Mouse (Mus musculus) CD4-positive, CD25-positive, alpha-beta regulatory T cell, adult 2 months (primary cell): ENCODE results near the gene Hoxa3.

Experiments
- DNase-seq: peaks from one replicate; pipeline ENCODE4 v3.0.0-alpha.2; 2012; ENCODE audit warnings: low read depth, low spot score

Hoxa3 gene

DNA sequence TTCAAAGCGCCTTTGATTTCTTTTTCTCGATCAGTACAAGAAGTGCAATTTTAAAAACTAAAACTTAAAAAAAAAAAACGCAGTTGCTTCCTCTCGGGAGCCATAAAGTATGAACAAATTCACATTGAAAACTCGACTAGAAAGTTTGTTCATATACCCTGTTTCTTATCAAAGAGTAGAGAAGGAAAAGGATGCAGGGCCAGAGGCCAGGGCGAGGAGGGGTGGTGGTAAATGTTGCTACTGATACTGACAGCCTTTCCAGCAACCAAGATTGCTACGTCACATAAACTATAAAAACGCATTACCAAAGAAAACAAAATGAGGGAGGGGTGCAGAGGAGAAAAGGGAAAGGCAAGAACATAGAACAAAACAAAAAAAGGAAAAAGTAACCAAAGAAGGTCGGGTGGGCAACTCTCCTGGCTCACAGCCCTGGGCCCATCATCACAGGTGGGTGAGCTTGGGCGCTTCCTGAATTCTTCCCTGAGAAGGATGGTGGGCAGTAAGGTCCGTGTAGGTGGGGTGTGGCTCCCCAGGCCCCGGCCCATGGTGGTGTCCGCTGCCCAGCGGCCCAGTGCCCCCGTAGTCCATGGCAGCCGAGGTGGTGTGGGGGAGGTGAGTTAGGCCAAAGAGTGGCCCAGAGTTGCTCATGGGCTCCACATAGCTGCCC is 43.5 kb downstream of the Hoxa3 start:
- DNase-seq: no peak

DNA sequence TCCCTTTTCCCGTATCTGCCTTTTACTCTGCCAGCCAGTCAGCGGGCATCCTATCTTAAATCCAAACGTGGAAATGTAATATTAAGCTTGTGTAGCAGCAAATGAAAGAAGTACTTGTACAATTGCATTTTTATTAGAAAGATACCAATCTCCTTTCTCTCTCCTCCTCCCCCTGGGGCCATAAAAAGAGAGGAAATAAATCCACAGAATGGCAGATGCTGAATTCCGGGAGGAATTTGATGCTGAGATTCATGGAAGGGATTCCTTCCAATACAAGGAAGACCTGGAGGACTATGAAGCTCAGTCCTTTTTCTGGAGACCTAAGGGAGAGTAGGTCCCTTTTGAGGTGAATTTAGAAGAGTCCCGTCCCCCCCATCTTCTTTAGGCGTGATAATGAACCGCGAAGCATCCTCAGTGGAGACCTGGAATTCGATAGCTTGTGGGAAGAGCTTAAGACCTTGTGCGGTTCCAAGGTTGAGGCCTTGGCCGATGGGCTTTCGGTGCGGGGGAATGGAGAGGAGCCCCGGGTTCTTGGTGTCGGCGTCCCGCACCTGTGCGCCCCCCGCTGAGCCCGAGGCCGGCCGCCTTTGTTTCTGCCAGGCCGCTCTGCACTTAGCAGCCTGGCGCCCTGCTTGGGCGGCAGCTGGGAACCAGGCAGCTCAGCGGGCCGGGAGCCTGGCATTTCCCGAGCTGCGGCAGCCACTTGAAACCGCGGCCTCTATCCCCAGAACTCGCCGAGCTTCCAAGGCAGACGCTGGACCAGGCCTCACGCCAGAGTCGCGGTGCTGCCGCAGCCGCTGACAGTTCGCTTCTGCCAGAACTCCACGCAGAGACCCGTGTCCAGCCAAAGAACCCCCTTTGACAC is 44.7 kb downstream of the Hoxa3 start:
- DNase-seq: no peak

- DNase-seq: no peak
Measured at GRCm38 (mm10) chr6:52167736-52168161, 45.4 kb downstream of the Hoxa3 start.

GRCm38 (mm10) chr6:52167176-52167575 is 46.0 kb downstream of the Hoxa3 start:
- no peak for DNase-seq

GRCm38 (mm10) chr6:52166431-52167077 is 46.6 kb downstream of the Hoxa3 start:
- no peak for DNase-seq

DNA sequence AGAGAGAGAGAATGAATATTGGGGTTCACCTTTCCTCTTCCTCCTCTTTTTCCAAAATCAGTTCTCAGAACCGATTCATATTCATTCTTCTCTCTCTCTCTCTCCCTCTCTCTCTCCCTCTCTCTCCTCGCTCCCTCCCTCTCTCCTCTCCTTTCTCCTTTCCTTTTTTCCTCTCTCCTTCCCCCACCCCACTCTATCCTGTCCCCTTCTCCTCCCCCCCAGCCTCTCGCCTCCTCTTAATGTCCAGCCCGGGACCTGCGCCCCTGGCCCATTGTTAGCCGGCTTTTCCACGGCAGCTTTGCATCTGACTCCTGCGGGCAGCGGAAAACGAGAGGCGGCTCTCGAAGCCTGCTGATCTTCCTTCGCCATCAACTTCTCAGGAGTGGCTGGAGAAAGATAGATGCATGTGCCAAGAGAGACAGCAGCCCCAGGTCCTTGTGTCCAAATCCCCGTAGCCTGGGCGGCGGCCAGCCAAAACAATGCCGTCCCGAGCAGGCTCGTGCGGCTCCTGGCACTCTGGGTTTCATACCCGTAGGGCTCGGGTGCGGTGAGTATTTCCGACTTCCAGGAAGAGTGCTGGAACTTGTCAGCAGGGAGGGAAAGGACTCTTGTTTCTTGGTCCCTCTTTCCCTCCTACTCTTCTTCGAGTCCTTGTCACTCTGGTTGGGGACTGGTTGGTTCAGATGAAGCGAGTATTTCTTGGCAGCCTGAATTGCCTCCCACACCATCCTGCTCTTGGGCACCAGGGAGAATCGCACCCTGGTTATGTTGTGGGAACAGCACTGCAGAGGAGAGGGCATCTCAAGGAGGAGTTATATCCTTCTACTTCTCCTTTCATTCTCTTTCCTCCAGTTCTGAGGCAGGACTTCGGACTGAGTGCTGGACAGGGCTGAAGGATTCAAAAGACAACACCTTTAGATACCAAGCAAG is 47.4 kb downstream of the Hoxa3 start:
- no peak for DNase-seq

DNA sequence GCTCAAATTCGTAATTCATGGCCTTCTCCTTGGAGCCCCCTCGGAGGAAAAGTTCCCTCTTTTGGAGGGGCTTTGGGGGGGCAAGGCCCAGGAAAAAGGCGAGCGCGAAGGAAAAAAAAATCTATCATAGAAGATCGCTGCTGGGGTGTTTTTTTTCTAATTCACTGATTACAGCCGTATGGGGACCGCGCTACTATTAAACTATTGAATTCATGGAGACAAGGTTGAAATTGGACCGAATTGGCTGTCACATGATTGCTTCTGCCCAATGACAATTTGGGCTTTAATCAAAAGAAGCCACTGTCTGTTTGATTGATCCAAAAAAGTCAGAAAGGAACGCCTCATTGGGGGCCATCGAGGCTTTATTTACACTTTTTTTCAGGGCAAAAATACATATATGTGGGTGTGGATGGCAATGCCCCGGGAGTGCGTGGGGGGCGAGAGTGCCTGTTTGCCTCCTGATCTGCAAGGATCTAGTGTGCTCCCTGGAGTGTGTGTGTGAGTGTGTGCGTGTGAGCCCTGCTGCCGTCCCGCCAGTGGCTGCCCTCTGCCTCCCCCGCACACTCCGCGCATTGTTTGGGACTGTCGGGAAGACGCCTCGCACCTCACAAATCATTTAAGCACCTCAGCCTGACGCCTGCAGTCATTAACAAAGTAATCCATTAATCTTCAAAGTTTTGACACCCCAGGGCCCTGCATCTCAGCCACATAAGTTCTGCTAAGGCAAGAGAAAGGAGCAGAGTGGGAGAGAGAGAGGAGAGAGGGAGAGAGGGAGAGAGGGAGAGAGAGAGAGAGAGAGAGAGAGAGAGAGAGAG is 48.3 kb downstream of the Hoxa3 start, which contains the start of gene Hoxa2:
Hoxa2 (minus strand) TSS at position 206 of the 815 bp plus-strand sequence.
- DNase-seq: no peak

DNA sequence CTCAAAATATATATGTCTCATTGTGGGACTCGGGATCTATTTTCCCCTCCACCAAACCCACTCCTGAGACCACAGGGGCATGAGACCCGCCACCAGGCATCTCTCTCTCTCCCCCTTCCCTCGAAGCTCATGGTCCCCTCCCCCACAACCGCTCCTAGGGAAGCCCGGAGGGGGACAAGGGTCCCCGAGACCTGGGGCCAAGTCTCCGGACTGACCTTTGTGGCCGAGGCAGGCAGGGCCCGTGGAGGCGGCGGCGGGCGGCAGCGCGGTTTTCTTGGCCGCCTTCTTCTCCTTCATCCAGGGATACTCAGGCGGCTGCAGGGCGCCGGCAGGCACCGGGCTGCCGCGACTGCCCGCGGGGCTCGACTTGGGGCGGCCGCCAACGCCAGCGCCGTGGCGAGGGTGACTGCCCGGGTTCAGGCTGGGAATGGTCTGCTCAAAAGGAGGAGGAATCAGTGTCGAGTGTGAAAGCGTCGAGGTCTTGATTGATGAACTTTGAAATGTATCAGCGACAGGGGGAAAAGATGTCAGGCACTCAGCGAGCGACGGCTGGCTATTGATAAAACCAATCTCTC is 49.0 kb downstream of the Hoxa3 start:
- no peak for DNase-seq

DNA sequence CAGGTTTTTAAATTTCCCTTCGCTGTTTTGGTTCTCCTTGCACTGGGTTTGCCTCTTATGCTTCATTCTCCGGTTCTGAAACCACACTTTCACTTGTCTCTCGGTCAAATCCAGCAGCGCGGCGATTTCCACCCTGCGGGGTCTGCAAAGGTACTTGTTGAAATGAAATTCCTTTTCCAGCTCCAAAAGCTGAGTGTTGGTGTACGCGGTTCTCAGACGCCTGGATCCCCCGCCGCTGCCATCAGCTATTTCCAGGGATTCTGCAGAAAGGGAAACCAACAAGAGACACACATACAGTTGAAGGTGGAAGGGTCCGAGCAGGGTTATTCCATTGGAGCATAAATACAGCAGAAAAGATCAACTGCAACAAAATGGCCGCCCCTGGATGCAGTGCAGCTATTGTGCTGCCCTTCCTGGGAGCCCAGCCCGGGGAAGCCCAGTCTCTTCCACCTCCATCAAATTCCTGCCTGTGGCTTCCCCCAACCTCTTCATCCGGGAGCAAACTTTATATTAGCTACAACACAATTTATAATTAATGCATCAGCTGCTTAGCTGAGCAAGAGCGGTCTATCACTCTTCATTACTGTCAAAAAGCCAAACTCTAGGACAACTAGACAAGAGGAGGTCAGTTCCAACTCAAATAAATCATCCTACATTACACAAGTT is 49.6 kb downstream of the Hoxa3 start:
- DNase-seq: no peak

GRCm38 (mm10) chr6:52162611-52163365 is 50.3 kb downstream of the Hoxa3 start:
- DNase-seq: no peak

DNA sequence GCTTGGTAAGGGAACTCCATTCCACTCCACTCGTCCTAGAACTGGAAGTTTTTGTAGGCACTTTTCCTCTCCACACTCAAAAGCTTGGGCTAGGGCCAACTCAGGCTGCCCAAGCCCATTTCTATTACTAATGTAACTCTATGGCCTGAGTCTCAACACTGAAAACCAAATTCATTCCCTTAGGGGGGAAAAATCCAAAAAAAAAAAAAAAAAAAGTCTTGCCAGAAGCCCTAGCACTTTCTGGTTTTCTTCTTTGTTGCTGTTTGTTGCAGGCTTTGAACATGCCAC is 51.1 kb downstream of the Hoxa3 start:
- DNase-seq: no peak

GRCm38 (mm10) chr6:52161336-52162092 is 51.6 kb downstream of the Hoxa3 start:
- no peak for DNase-seq

DNA sequence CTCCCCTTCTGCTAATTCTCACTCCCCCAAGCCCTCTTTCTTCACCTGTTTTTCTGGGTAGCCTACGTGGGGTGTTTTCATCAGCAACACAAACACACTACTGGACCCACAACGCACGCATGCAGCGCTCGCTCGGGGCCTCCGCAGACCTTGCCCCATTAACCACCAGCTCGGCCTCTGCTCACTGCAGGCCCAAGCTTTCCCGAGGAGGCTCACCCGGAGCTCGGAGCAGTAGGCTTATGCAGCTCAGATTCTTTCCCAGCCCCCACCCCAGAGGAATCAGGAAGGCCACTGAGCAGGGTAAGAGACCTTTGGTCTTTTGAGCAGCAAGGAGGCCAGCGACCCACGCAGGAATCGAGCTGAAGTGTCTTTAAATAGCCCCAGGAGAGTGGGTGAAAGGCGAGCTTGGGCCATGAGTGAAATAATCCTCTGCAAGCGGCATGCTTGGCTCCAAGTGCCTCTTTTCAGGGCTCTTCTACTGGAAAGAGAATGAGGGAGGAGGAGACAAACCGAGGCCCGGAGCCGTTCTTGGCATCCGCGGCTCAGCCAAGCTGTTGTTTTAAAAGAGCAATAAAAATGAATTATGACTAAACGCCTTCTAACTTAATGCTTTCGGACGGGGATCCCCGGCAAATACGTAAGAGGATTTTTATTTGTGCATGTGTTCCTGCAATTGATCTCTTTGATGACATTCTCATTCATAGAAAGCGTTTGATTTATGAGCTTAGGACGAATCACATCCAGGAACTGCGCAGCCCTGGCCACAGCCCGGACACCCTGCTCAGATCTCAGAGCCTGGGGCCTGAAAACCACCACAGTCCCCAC is 52.4 kb downstream of the Hoxa3 start:
- DNase-seq: no peak

- DNase-seq: no peak
Measured at GRCm38 (mm10) chr6:52159979-52160378, 53.2 kb downstream of the Hoxa3 start.

DNA sequence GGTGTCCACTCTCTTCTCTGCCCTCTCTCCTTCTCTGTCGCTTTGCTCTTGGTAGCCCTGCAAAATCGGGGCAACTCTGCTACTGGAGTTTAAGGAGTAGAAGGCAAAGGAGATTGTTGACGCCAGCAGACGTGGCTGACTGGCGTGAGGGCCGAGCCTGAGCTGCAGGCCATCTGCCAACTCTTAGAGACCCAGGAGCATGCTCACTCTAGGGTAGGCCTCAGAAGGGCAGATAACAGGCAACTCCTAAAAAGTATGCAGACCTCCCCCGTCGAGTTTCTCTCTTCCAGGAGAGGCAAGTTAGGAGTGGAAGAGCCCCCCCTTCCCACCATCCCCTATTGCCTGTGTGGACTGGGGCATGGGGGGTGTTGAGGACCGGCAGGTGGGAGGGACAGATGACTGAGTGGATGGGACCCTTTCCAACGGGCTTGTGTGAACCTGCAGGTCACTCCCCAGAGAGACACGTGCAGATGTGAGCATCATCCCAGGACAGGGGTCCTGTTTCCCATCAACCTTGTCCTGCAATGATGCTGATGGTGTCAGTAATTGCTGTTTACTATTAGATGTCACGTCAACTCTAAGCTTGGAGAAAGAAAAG is 53.9 kb downstream of the Hoxa3 start:
- DNase-seq: no peak

GRCm38 (mm10) chr6:52158276-52159051 is 54.7 kb downstream of the Hoxa3 start, which contains the start of gene Hoxa1:
Hoxa1 (minus strand) TSS chr6:52158317.
- peak; percentile 78 for DNase-seq
